Mouse (Mus musculus) MEL (cell line): ENCODE data around the gene Slc13a3. TPM values are rescaled to one million over a fixed set of nuclear protein-coding genes. Genes with fewer than 3 reads are reported as not detected.

Experiments used
- DNase-seq: peaks from one replicate; pipeline ENCODE4 v3.0.0; 2011; ENCODE audit warnings: low read depth, low spot score
- H3K27ac ChIP-seq: 2 replicates; pipeline ENCODE4 v1.5.1; 2012; ENCODE audit warnings: low read depth, mild to moderate bottlenecking, control low read depth, low read length, moderate library complexity; ENCODE audit not compliant: control insufficient read depth
- H3K27me3 ChIP-seq, 2 experiments: fragments of 150-350 bp in 1 of 2; sonication (generic) in 1 of 2; 2 replicates each; pipeline ENCODE4 v1.6.1; 2012; ENCODE audit warnings: low read length in 2 of 2, mild to moderate bottlenecking in 2 of 2, improper control_type of control experiment in 1 of 2, moderate library complexity in 1 of 2; ENCODE audit not compliant: insufficient read depth in 2 of 2, control insufficient read depth in 1 of 2
- H3K36me3 ChIP-seq, 2 experiments: 2 replicates each; pipeline ENCODE4 v1.6.1; 2012 to 2014; ENCODE audit warnings: low read length in 2 of 2, improper control_type of control experiment in 1 of 2, inconsistent platforms in 1 of 2, mild to moderate bottlenecking in 1 of 2; ENCODE audit not compliant: insufficient read depth in 2 of 2, control insufficient read depth in 1 of 2
- H3K4me1 ChIP-seq, 2 experiments: fragments of 150-350 bp in 1 of 2; sonication (generic) in 1 of 2; 2 replicates each; pipeline ENCODE4 v1.6.1; 2012; ENCODE audit warnings: low read length in 2 of 2, improper control_type of control experiment in 1 of 2, mild to moderate bottlenecking in 1 of 2; ENCODE audit not compliant: insufficient read depth in 2 of 2, control insufficient read depth in 1 of 2
- H3K4me3 ChIP-seq, 2 experiments: fragments of 150-350 bp in 1 of 2; sonication (generic) in 1 of 2; 2 replicates each; pipeline ENCODE4 v1.5.1; 2012; ENCODE audit warnings: low read depth in 2 of 2, low read length in 2 of 2, mild to moderate bottlenecking in 2 of 2, moderate library complexity in 2 of 2, control low read depth in 1 of 2, improper control_type of control experiment in 1 of 2; ENCODE audit not compliant: control insufficient read depth in 1 of 2, insufficient read depth in 1 of 2
- H3K79me2 ChIP-seq: 2 replicates; pipeline ENCODE4 v1.6.1; 2012; ENCODE audit warnings: mild to moderate bottlenecking, low read length, moderate library complexity; ENCODE audit not compliant: control insufficient read depth, poor library complexity, insufficient read depth
- H3K9ac ChIP-seq: 2 replicates; pipeline ENCODE4 v1.6.1; 2012; ENCODE audit warnings: low read depth, mild to moderate bottlenecking, control low read depth, low read length, moderate library complexity; ENCODE audit not compliant: control insufficient read depth, poor library complexity, severe bottlenecking
- H3K9me3 ChIP-seq: fragments of 150-350 bp; sonication (generic); replicated peaks from 2 replicates; pipeline ENCODE4 v1.6.1; 2012; ENCODE audit warnings: mild to moderate bottlenecking, low read length, improper control_type of control experiment, moderate library complexity; ENCODE audit not compliant: insufficient read depth
- BHLHE40 ChIP-seq: IDR thresholded peaks from 2 replicates; pipeline ENCODE4 v1.6.1; 2012; ENCODE audit warnings: low read depth, mild to moderate bottlenecking, inconsistent platforms, low read length, improper control_type of control experiment, borderline replicate concordance
- CHD1 ChIP-seq: IDR thresholded peaks from 2 replicates; pipeline ENCODE4 v1.6.1; 2012; ENCODE audit warnings: low read depth, mild to moderate bottlenecking, inconsistent platforms, low read length, improper control_type of control experiment
- CHD2 ChIP-seq: IDR thresholded peaks from 2 replicates; pipeline ENCODE4 v1.6.1; 2011; ENCODE audit warnings: low read length, improper control_type of control experiment
- CTCF ChIP-seq, 3 experiments: IDR thresholded peaks in 2 of 3; conservative IDR thresholded peaks in 1 of 3; 2 replicates each; pipeline ENCODE4 v1.5.1; 2011 to 2012; ENCODE audit warnings: low read length in 3 of 3, low read depth in 2 of 3, mild to moderate bottlenecking in 2 of 3, improper control_type of control experiment in 1 of 3, inconsistent platforms in 1 of 3, mixed read lengths in 1 of 3, moderate library complexity in 1 of 3; ENCODE audit not compliant: control insufficient read depth in 1 of 3, insufficient read depth in 1 of 3, poor library complexity in 1 of 3, severe bottlenecking in 1 of 3
- ELF1 ChIP-seq: IDR thresholded peaks from 2 replicates; pipeline ENCODE4 v1.6.1; 2014; ENCODE audit warnings: low read depth, mild to moderate bottlenecking, inconsistent platforms, low read length, improper control_type of control experiment, moderate library complexity
- EP300 ChIP-seq, 2 experiments: IDR thresholded peaks; 2 replicates each; pipeline ENCODE4 v1.6.1; 2011; ENCODE audit warnings: improper control_type of control experiment in 2 of 2, low read length in 2 of 2, low read depth in 1 of 2, mild to moderate bottlenecking in 1 of 2
- ETS1 ChIP-seq: IDR thresholded peaks from 2 replicates; pipeline ENCODE4 v1.6.1; 2012; ENCODE audit warnings: low read depth, mild to moderate bottlenecking, inconsistent platforms, low read length, improper control_type of control experiment, moderate library complexity
- GABPA ChIP-seq: IDR thresholded peaks from 2 replicates; pipeline ENCODE4 v1.6.1; 2012; ENCODE audit warnings: low read depth, mild to moderate bottlenecking, inconsistent platforms, low read length, improper control_type of control experiment, moderate library complexity
- GATA1 ChIP-seq: IDR thresholded peaks from 2 replicates; pipeline ENCODE4 v1.6.1; 2011; ENCODE audit warnings: low read depth, low read length, improper control_type of control experiment
- HCFC1 ChIP-seq: IDR thresholded peaks from 2 replicates; pipeline ENCODE4 v1.6.1; 2012; ENCODE audit warnings: low read depth, mild to moderate bottlenecking, inconsistent platforms, low read length, improper control_type of control experiment, moderate library complexity
- MAFK ChIP-seq: IDR thresholded peaks from 2 replicates; pipeline ENCODE4 v1.6.1; 2011; ENCODE audit warnings: low read depth, mild to moderate bottlenecking, low read length, improper control_type of control experiment, borderline replicate concordance
- MAX ChIP-seq: IDR thresholded peaks from 2 replicates; pipeline ENCODE4 v1.6.1; 2011; ENCODE audit warnings: low read length, improper control_type of control experiment
- MAZ ChIP-seq: IDR thresholded peaks from 2 replicates; pipeline ENCODE4 v1.6.1; 2012; ENCODE audit warnings: low read depth, mild to moderate bottlenecking, inconsistent platforms, low read length, improper control_type of control experiment
- MEF2A ChIP-seq: IDR thresholded peaks from 2 replicates; pipeline ENCODE4 v1.6.1; 2014; ENCODE audit warnings: low read depth, mild to moderate bottlenecking, inconsistent platforms, low read length, improper control_type of control experiment; ENCODE audit not compliant: poor library complexity, insufficient replicate concordance, severe bottlenecking; ENCODE audit errors: extremely low read depth
- MXI1 ChIP-seq: IDR thresholded peaks from 2 replicates; pipeline ENCODE4 v1.6.1; 2011; ENCODE audit warnings: mild to moderate bottlenecking, low read depth, low read length, improper control_type of control experiment
- MYC ChIP-seq: IDR thresholded peaks from 2 replicates; pipeline ENCODE4 v1.6.1; 2011; ENCODE audit warnings: low read depth, mild to moderate bottlenecking, low read length, improper control_type of control experiment, moderate library complexity
- POLR2A ChIP-seq, 2 experiments: IDR thresholded peaks; 2 replicates each; pipeline ENCODE4 v1.6.1; 2011 to 2012; ENCODE audit warnings: low read length in 2 of 2, mild to moderate bottlenecking in 2 of 2, control low read depth in 1 of 2, improper control_type of control experiment in 1 of 2, low read depth in 1 of 2, moderate library complexity in 1 of 2; ENCODE audit not compliant: control insufficient read depth in 1 of 2, insufficient read depth in 1 of 2, poor library complexity in 1 of 2
- POLR2AphosphoS2 ChIP-seq: IDR thresholded peaks from 2 replicates; pipeline ENCODE4 v1.6.1; 2011; ENCODE audit warnings: low read length, improper control_type of control experiment
- TAL1 ChIP-seq: IDR thresholded peaks from 2 replicates; pipeline ENCODE4 v1.6.1; 2012; ENCODE audit warnings: mild to moderate bottlenecking, inconsistent platforms, low read length, moderate library complexity, mixed read lengths
- TCF12 ChIP-seq: IDR thresholded peaks from 2 replicates; pipeline ENCODE4 v1.6.1; 2014; ENCODE audit warnings: low read depth, mild to moderate bottlenecking, inconsistent platforms, low read length, improper control_type of control experiment, moderate library complexity
- UBTF ChIP-seq: IDR thresholded peaks from 2 replicates; pipeline ENCODE4 v1.6.1; 2012; ENCODE audit warnings: low read depth, mild to moderate bottlenecking, inconsistent platforms, low read length, improper control_type of control experiment, moderate library complexity, borderline replicate concordance; ENCODE audit not compliant: insufficient read depth
- USF1 ChIP-seq: IDR thresholded peaks from 2 replicates; pipeline ENCODE4 v1.6.1; 2014; ENCODE audit warnings: low read depth, mild to moderate bottlenecking, inconsistent platforms, low read length, improper control_type of control experiment, moderate library complexity
- USF2 ChIP-seq, 2 experiments: IDR thresholded peaks; 2 replicates each; pipeline ENCODE4 v1.6.1; 2011 to 2012; ENCODE audit warnings: improper control_type of control experiment in 2 of 2, low read length in 2 of 2, borderline replicate concordance in 1 of 2, inconsistent platforms in 1 of 2, low read depth in 1 of 2, mild to moderate bottlenecking in 1 of 2; ENCODE audit not compliant: insufficient read depth in 1 of 2
- ZKSCAN1 ChIP-seq: IDR thresholded peaks from 2 replicates; pipeline ENCODE4 v1.6.1; 2012; ENCODE audit warnings: low read depth, mild to moderate bottlenecking, inconsistent platforms, low read length, improper control_type of control experiment, moderate library complexity
- polyA plus RNA-seq, 2 experiments: library from polyadenylated mRNA; stranded (reverse) in 1 of 2; unstranded in 1 of 2; fragments of >175 nt in 1 of 2; fragments of >200 nt in 1 of 2; gene quantifications; 2 replicates each; pipeline versions ENCODE4 v1.2.1 to v1.2.4; 2012; ENCODE audit warnings: low replicate concordance in 2 of 2, low read depth in 1 of 2; ENCODE audit not compliant: insufficient read length in 2 of 2, insufficient read depth in 1 of 2, missing spikeins in 1 of 2
- total RNA-seq: library from RNA; depleted of rRNA; stranded (reverse); fragments of 300-350 nt; gene quantifications from 2 replicates; pipeline ENCODE4 v1.2.3, GENCODE M21; 2012

Gene Slc13a3
- total and polyA plus RNA-seq, 3 experiments, result not detected

- no peaks in the 10 kb centered on the region for H3K4me1 ChIP-seq
- H3K79me2 ChIP-seq, result no peaks in the 10 kb centered on the region
- TF ChIP-seq TAL1 (no peak), CTCF (IDR thresholded peaks at IDR 0.05 in 2 of 3, conservative IDR thresholded peaks at IDR 0.05 in 1 of 3; ENCODE audit: control insufficient read depth in 1 of 3, insufficient read depth in 1 of 3, low read depth in 2 of 3, low read length in 3 of 3, poor library complexity in 1 of 3, severe bottlenecking in 1 of 3) (no peak), UBTF (no peak), USF1 (no peak), EP300 (IDR thresholded peaks at IDR 0.05; ENCODE audit: low read depth in 1 of 2, low read length in 2 of 2) (no peak), ETS1 (no peak), HCFC1 (no peak), GATA1 (no peak), MXI1 (no peak)
- H3K9me3 ChIP-seq, result no peaks in the 10 kb centered on the region
- H3K9ac ChIP-seq, result no peak overlapping the region
- H3K27me3 ChIP-seq, result peaks cover 0 to 1% of the 10 kb centered on the region in 2 experiments; a peak in 1 of 4 replicates
- no peak overlapping the region for H3K27ac ChIP-seq
- H3K4me3 ChIP-seq, result no peak overlapping the region
- no peaks in the 10 kb centered on the region for H3K36me3 ChIP-seq
- DNase-seq, result no peak
These were observed 74.8 kb downstream of the Slc13a3 start for GRCm38 (mm10) chr2:165398164-165398785.

- H3K36me3 ChIP-seq, result no peaks in the 10 kb centered on the region
- no peak overlapping the region for H3K4me3 ChIP-seq
- H3K27ac ChIP-seq, result no peak overlapping the region
- no peak overlapping the region for H3K9ac ChIP-seq
- no peaks in the 10 kb centered on the region for H3K9me3 ChIP-seq
- DNase-seq, result no peak
- H3K27me3 ChIP-seq, result peaks cover 0 to 1% of the 10 kb centered on the region in 2 experiments; a peak in 1 of 4 replicates
- no peaks in the 10 kb centered on the region for H3K4me1 ChIP-seq
- no peaks in the 10 kb centered on the region for H3K79me2 ChIP-seq
- TF ChIP-seq CTCF (IDR thresholded peaks at IDR 0.05 in 2 of 3, conservative IDR thresholded peaks at IDR 0.05 in 1 of 3; ENCODE audit: control insufficient read depth in 1 of 3, insufficient read depth in 1 of 3, low read depth in 2 of 3, low read length in 3 of 3, poor library complexity in 1 of 3, severe bottlenecking in 1 of 3) (no peak), TCF12 (no peak), MAX (no peak), USF1 (no peak), MAZ (no peak), USF2 (IDR thresholded peaks at IDR 0.05; ENCODE audit: borderline replicate concordance in 1 of 2, insufficient read depth in 1 of 2, low read depth in 1 of 2, low read length in 2 of 2) (no peak), MAFK (no peak), POLR2AphosphoS2 (no peak), MEF2A (no peak), ELF1 (no peak), ETS1 (no peak), CHD2 (no peak), BHLHE40 (no peak), CHD1 (no peak), ZKSCAN1 (no peak), MYC (no peak), GABPA (no peak), POLR2A (IDR thresholded peaks at IDR 0.05; ENCODE audit: control insufficient read depth in 1 of 2, insufficient read depth in 1 of 2, low read depth in 1 of 2, low read length in 2 of 2, poor library complexity in 1 of 2) (no peak)
These were observed 75.4 kb downstream of the Slc13a3 start for GRCm38 (mm10) chr2:165397502-165398163.
